Comparison of ENCODE assay signal across 8 mouse cellular contexts in genomic region chr11:82970712-82971589, GRCm38 (mm10). TPM values are rescaled to one million over a fixed set of nuclear protein-coding genes. Genes with fewer than 3 reads are reported as not detected.
A peak's percentile ranks its signal among the peaks of the same experiment; 100 is the strongest.
DNase-seq lines count a peak whose midpoint lies in the region; ATAC-seq and TF ChIP-seq lines count a peak whose summit lies in the region.

No protein-coding gene starts in this region.

- TF ChIP-seq CTCF in heart, postnatal 0 days (IDR thresholded peaks at IDR 0.05; ENCODE audit: low read depth), result peak; percentile 54

- 0 out of 2 replicates have a peak overlapping the region, but pooled peaks have one; percentile 32 for H3K9ac ChIP-seq in heart, postnatal 0 days (replicated peaks; ENCODE audit: low read depth, low read length)
- H3K9ac ChIP-seq in limb, embryonic 12.5 days (replicated peaks), result peak overlapping the region; percentile 47; the same call in 1 of the 2 replicates
- H3K9ac ChIP-seq in midbrain, embryonic 15.5 days, result peak overlapping the region; percentile 16; the same call in 1 of the 2 replicates

- H3K4me1 ChIP-seq in heart, postnatal 0 days (ENCODE audit: control insufficient read depth, insufficient read depth), result 0 out of 2 replicates have a peak, but pooled peaks cover 13% of the 10 kb centered on the region
- peaks cover 23% of the 10 kb centered on the region for H3K4me1 ChIP-seq in limb, embryonic 12.5 days (replicated peaks)
- peaks cover 12% of the 10 kb centered on the region for H3K4me1 ChIP-seq in midbrain, embryonic 15.5 days

- H3K27ac ChIP-seq in heart, postnatal 0 days (ENCODE audit: low read depth), result peak overlapping the region; percentile 32; the same call in 1 of the 2 replicates
- H3K27ac ChIP-seq in limb, embryonic 12.5 days, result no peak overlapping the region
- peak overlapping the region; percentile 56 for H3K27ac ChIP-seq in midbrain, embryonic 15.5 days

- no peaks in the 10 kb centered on the region for H3K27me3 ChIP-seq in heart, postnatal 0 days (ENCODE audit: control insufficient read depth, insufficient read depth, low read length)
- peaks cover 5% of the 10 kb centered on the region; the same call in 1 of the 2 replicates for H3K27me3 ChIP-seq in limb, embryonic 12.5 days
- H3K27me3 ChIP-seq in midbrain, embryonic 15.5 days (replicated peaks), result no peaks in the 10 kb centered on the region

- H3K36me3 ChIP-seq in heart, postnatal 0 days (replicated peaks; ENCODE audit: control insufficient read depth, insufficient read depth, low read length), result no peaks in the 10 kb centered on the region
- H3K36me3 ChIP-seq in limb, embryonic 12.5 days, result no peaks in the 10 kb centered on the region
- no peaks in the 10 kb centered on the region for H3K36me3 ChIP-seq in midbrain, embryonic 15.5 days (replicated peaks)

- peak overlapping the region; percentile 21 for H3K4me3 ChIP-seq in heart, postnatal 0 days (ENCODE audit: low read depth, low read length)
- H3K4me3 ChIP-seq in limb, embryonic 12.5 days (replicated peaks), result peak overlapping the region; percentile 25
- H3K4me3 ChIP-seq in midbrain, embryonic 15.5 days, result peak overlapping the region; percentile 30

- DNase-seq in heart, adult 18-20 months, result peak; percentile 45 to 55
- DNase-seq in heart, adult 9 months (ENCODE audit: low spot score in 2 of 2), result no peak
- peak; percentile 35 for DNase-seq in T-cell, adult 2 months (ENCODE audit: low spot score)
- DNase-seq in embryo, embryonic 11 days, result peak; percentile 84
- peak; percentile 55 for DNase-seq in heart, postnatal 0 days (ENCODE audit: low spot score)
- DNase-seq in thymus, postnatal 4 days, result peak; percentile 79

- TF ChIP-seq EP300 in heart, postnatal 0 days (IDR thresholded peaks at IDR 0.05; ENCODE audit: low read depth), result no peak

- ATAC-seq in heart, postnatal 0 days (ENCODE audit: insufficient read depth, low read depth), result peak; percentile 75
- no peak for ATAC-seq in limb, embryonic 12.5 days (ENCODE audit: insufficient number of reproducible peaks, insufficient read depth, low FRiP score, low TSS enrichment, low read depth)
- peak; percentile 69; the same call in 1 of the 2 replicates for ATAC-seq in midbrain, embryonic 15.5 days (replicated peaks)

- 12% methylated on average over 31 of the region's 31 CpGs for WGBS in heart, postnatal 0 days
- WGBS in limb, embryonic 12.5 days, result 12% methylated on average over 31 of the region's 31 CpGs
- 7% methylated on average over 31 of the region's 31 CpGs for WGBS in midbrain, embryonic 15.5 days

- H3K4me2 ChIP-seq in heart, postnatal 0 days (ENCODE audit: low read depth, low read length), result peak overlapping the region; percentile 46
- peak overlapping the region; percentile 52 for H3K4me2 ChIP-seq in limb, embryonic 12.5 days
- H3K4me2 ChIP-seq in midbrain, embryonic 15.5 days, result peak overlapping the region; percentile 51

- no peaks in the 10 kb centered on the region for H3K9me3 ChIP-seq in heart, postnatal 0 days (replicated peaks; ENCODE audit: control insufficient read depth, low read length)
- H3K9me3 ChIP-seq in limb, embryonic 12.5 days, result no peaks in the 10 kb centered on the region
- no peaks in the 10 kb centered on the region for H3K9me3 ChIP-seq in midbrain, embryonic 15.5 days

RNA-seq across cellular contexts. Expression of gene Slfn5, which starts 19.8 kb away (rescaled TPM):
- 10 to 100 TPM; 50.5 to 65.6 TPM for total RNA-seq in heart, adult 18-20 months (2021)
- total RNA-seq in heart, postnatal 0 days (2014; rRNA removed; ENCODE audit: low replicate concordance), result 21.5 and 29.0 TPM in 2 replicates
- polyA plus RNA-seq in heart, postnatal 0 days (2015; fragmentation: Nextera tagmentation; extraction: Ambion mirVana), result 15.6 and 18.7 TPM in 2 replicates
- polyA plus RNA-seq in limb, embryonic 12.5 days (2016; fragmentation: Nextera tagmentation; extraction: Ambion mirVana), result 0.41 and 0.58 TPM in 2 replicates
- 1.4 and 1.8 TPM in 2 replicates for polyA plus RNA-seq in midbrain, embryonic 15.5 days (2015; fragmentation: Nextera tagmentation; extraction: Ambion mirVana)

RNA-seq across cellular contexts. Expression of gene Slfn9, which starts 20.7 kb away (rescaled TPM):
- under 1 TPM; 0.69 to 0.87 TPM for total RNA-seq in heart, adult 18-20 months (2021)
- total RNA-seq in heart, postnatal 0 days (2014; rRNA removed; ENCODE audit: low replicate concordance), result 3.1 and 7.6 TPM in 2 replicates
- polyA plus RNA-seq in heart, postnatal 0 days (2015; fragmentation: Nextera tagmentation; extraction: Ambion mirVana), result 4.9 and 5.2 TPM in 2 replicates
- 18.7 and 19.0 TPM in 2 replicates for polyA plus RNA-seq in limb, embryonic 12.5 days (2016; fragmentation: Nextera tagmentation; extraction: Ambion mirVana)
- 1.9 and 2.2 TPM in 2 replicates for polyA plus RNA-seq in midbrain, embryonic 15.5 days (2015; fragmentation: Nextera tagmentation; extraction: Ambion mirVana)

RNA-seq across cellular contexts. Expression of gene Slfn8, which starts 49.7 kb away (rescaled TPM):
- under 1 TPM; 0.65 to 0.98 TPM for total RNA-seq in heart, adult 18-20 months (2021)
- 0.61 and 2.5 TPM in 2 replicates for total RNA-seq in heart, postnatal 0 days (2014; rRNA removed; ENCODE audit: low replicate concordance)
- 0.41 and 0.51 TPM in 2 replicates for polyA plus RNA-seq in heart, postnatal 0 days (2015; fragmentation: Nextera tagmentation; extraction: Ambion mirVana)
- 0.26 and 0.36 TPM in 2 replicates for polyA plus RNA-seq in limb, embryonic 12.5 days (2016; fragmentation: Nextera tagmentation; extraction: Ambion mirVana)
- polyA plus RNA-seq in midbrain, embryonic 15.5 days (2015; fragmentation: Nextera tagmentation; extraction: Ambion mirVana), result 0.26 and 0.27 TPM in 2 replicates

Comparison
In these comparisons a context has a peak if more than half of its experiments do, and no peak if none do; other contexts are left out.
1. DNase-seq: peak in heart, adult 18-20 months (2 of 2), T-cell, adult 2 months (single experiment), embryo, embryonic 11 days (single experiment), heart, postnatal 0 days (single experiment) and thymus, postnatal 4 days (single experiment); none in heart, adult 9 months (0 of 2).
2. Peak in every context shown above with its lines, with median percentiles within 50 percentile points of each other: H3K4me2 ChIP-seq, H3K4me3 ChIP-seq and H3K9ac ChIP-seq.